Mouse (Mus musculus) spleen, adult 2 months (tissue): ENCODE measurements around the gene Hecw2. TPM values are rescaled to one million over a fixed set of nuclear protein-coding genes. Genes with fewer than 3 reads are reported as not detected.

ENCODE experiments used
- DNase-seq, 2 experiments: peaks; one replicate each; pipeline versions ENCODE4 v3.0.0 to v3.0.0-alpha.2; 2012 to 2021; ENCODE audit warnings: low spot score in 2 of 2, low read depth in 1 of 2
- H3K27ac ChIP-seq: fragments of 200-500 bp; 2 replicates; pipeline ENCODE4 v1.5.1; 2012; ENCODE audit warnings: low read length, inconsistent platforms; ENCODE audit not compliant: insufficient read depth
- H3K27me3 ChIP-seq: fragments of 200-500 bp; 2 replicates; pipeline ENCODE4 v1.6.1; 2012; ENCODE audit warnings: mild to moderate bottlenecking, moderate library complexity, low read length, inconsistent platforms; ENCODE audit not compliant: control insufficient read depth, insufficient read depth
- H3K36me3 ChIP-seq: fragments of 200-500 bp; 2 replicates; pipeline ENCODE4 v1.6.1; 2012; ENCODE audit warnings: mild to moderate bottlenecking, low read length, inconsistent platforms; ENCODE audit not compliant: control insufficient read depth, insufficient read depth
- H3K4me1 ChIP-seq: fragments of 200-500 bp; 2 replicates; pipeline ENCODE4 v1.6.1; 2011; ENCODE audit warnings: inconsistent platforms; ENCODE audit not compliant: control insufficient read depth, insufficient read depth, insufficient read length
- H3K4me3 ChIP-seq: fragments of 200-500 bp; 2 replicates; pipeline ENCODE4 v1.5.1; 2011; ENCODE audit warnings: mild to moderate bottlenecking, inconsistent platforms; ENCODE audit not compliant: insufficient read depth, insufficient read length; ENCODE audit errors: extremely low read depth
- CTCF ChIP-seq: fragments of 200-500 bp; IDR thresholded peaks from 2 replicates; pipeline ENCODE4 v1.5.1; 2011; ENCODE audit warnings: mild to moderate bottlenecking, inconsistent platforms; ENCODE audit not compliant: insufficient read depth, insufficient read length, insufficient replicate concordance; ENCODE audit errors: extremely low read depth
- POLR2A ChIP-seq: fragments of 200-500 bp; IDR thresholded peaks from 2 replicates; pipeline ENCODE4 v1.6.1; 2011; ENCODE audit warnings: low read depth, low read length, inconsistent platforms
- WGBS: fragments of 180-500 bp; shearing (Covaris S2); methylation state at CpG from one replicate; pipeline ENCODE4 v1.1.7; 2018; 5-methylcytosine and 5-hydroxymethylcytosine counted together
- polyA plus RNA-seq: library from polyadenylated mRNA; depleted of rRNA; stranded (reverse); fragments of >200 nt; gene quantifications from 2 replicates; pipeline ENCODE4 v1.2.3, GENCODE M21; 2012

Hecw2 gene
- polyA plus RNA-seq, 1 experiment, result 0.19 TPM

- H3K4me1 ChIP-seq, result no peaks in the 10 kb centered on the region
- no peak for TF ChIP-seq POLR2A
- TF ChIP-seq CTCF, result no peak
- WGBS, result 19% methylated on average over 1 of the region's 2 CpGs
Observed at GRCm38 (mm10) chr1:54180663-54181062, 14.3 kb downstream of the Hecw2 start.

GRCm38 (mm10) chr1:54179179-54179578 lies 15.8 kb downstream of the Hecw2 start:
- no peak overlapping the region for H3K27ac ChIP-seq
- H3K27me3 ChIP-seq, result no peaks in the 10 kb centered on the region
- no peaks in the 10 kb centered on the region for H3K4me1 ChIP-seq
- H3K36me3 ChIP-seq, result no peaks in the 10 kb centered on the region
- no peak overlapping the region for H3K4me3 ChIP-seq
- no peak for DNase-seq
- TF ChIP-seq POLR2A (no peak), CTCF (no peak)
- 86% methylated on average over 7 of the region's 7 CpGs for WGBS

More at GRCm38 (mm10) chr1:54180663-54181062, 14.3 kb downstream of the Hecw2 start:
- no peak overlapping the region for H3K4me3 ChIP-seq
- no peaks in the 10 kb centered on the region for H3K27me3 ChIP-seq
- no peaks in the 10 kb centered on the region for H3K36me3 ChIP-seq
- H3K27ac ChIP-seq, result no peak overlapping the region
- DNase-seq, result no peak

GRCm38 (mm10) chr1:54176592-54176991 lies 18.4 kb downstream of the Hecw2 start:
- Histone ChIP-seq H3K4me1 (no peaks in the 10 kb centered on the region), H3K4me3 (no peak overlapping the region), H3K27me3 (no peaks in the 10 kb centered on the region), H3K36me3 (no peaks in the 10 kb centered on the region), H3K27ac (no peak overlapping the region)
- TF ChIP-seq CTCF (no peak), POLR2A (no peak)
- 89% methylated on average over 2 of the region's 2 CpGs for WGBS
- DNase-seq, result no peak

- TF ChIP-seq CTCF (no peak), POLR2A (no peak)
- Histone ChIP-seq H3K4me1 (no peaks in the 10 kb centered on the region), H3K4me3 (no peak overlapping the region), H3K27ac (no peak overlapping the region), H3K27me3 (no peaks in the 10 kb centered on the region), H3K36me3 (no peaks in the 10 kb centered on the region)
- DNase-seq, result no peak
- 86% methylated on average over 3 of the region's 3 CpGs for WGBS
Observed at GRCm38 (mm10) chr1:54168014-54168413, 27.0 kb downstream of the Hecw2 start.

- no peak for TF ChIP-seq CTCF
- TF ChIP-seq POLR2A, result no peak
- H3K4me1 ChIP-seq, result no peaks in the 10 kb centered on the region
- H3K27ac ChIP-seq, result no peak overlapping the region
- H3K27me3 ChIP-seq, result no peaks in the 10 kb centered on the region
- WGBS, result 77% methylated on average over 1 of the region's 1 CpGs
- no peak for DNase-seq
- H3K36me3 ChIP-seq, result no peaks in the 10 kb centered on the region
- H3K4me3 ChIP-seq, result no peak overlapping the region
Observed at GRCm38 (mm10) chr1:54159531-54159930, 35.4 kb downstream of the Hecw2 start.

- WGBS, result 86% methylated on average over 6 of the region's 6 CpGs
- TF ChIP-seq CTCF, result no peak
- TF ChIP-seq POLR2A, result no peak
Observed at GRCm38 (mm10) chr1:54153216-54153786, 41.7 kb downstream of the Hecw2 start.

GRCm38 (mm10) chr1:54145106-54145505 lies 49.9 kb downstream of the Hecw2 start:
- WGBS, result 93% methylated on average over 5 of the region's 5 CpGs
- TF ChIP-seq CTCF, result no peak
- no peak for TF ChIP-seq POLR2A
- H3K4me3 ChIP-seq, result no peak overlapping the region
- no peaks in the 10 kb centered on the region for H3K27me3 ChIP-seq
- no peaks in the 10 kb centered on the region for H3K36me3 ChIP-seq
- H3K4me1 ChIP-seq, result no peaks in the 10 kb centered on the region
- DNase-seq, result no peak
- no peak overlapping the region for H3K27ac ChIP-seq

More at GRCm38 (mm10) chr1:54153216-54153786, 41.7 kb downstream of the Hecw2 start:
- Histone ChIP-seq H3K4me1 (no peaks in the 10 kb centered on the region), H3K36me3 (no peaks in the 10 kb centered on the region), H3K27me3 (no peaks in the 10 kb centered on the region), H3K27ac (no peak overlapping the region), H3K4me3 (no peak overlapping the region)
- DNase-seq, result no peak
